Mouse (Mus musculus) 416B (cell line): ENCODE measurements at regions not wholly inside any gene's neighbourhood (a gene's known extent, or its start where the extent isn't known, plus 50 kb on each side); places are given as distances from the start of the nearest gene placed in this dataset.
A peak's percentile ranks its signal among the peaks of the same experiment; 100 is the strongest.
"Not testable (repeated sequence)": the region's sequence is repeated elsewhere in the genome, so short reads cannot be mapped to it uniquely, and the experiment has no call there.

ENCODE experiments used
- DNase-seq: peaks from one replicate; pipeline ENCODE4 v3.0.0; 2011; ENCODE audit warnings: low read depth

- DNase-seq = not testable (repeated sequence)
Observed at GRCm38 (mm10) chr9:6845281-6845680, 339.0 kb downstream of the Dync2h1 start.

GRCm38 (mm10) chr9:6834936-6835335 is 349.3 kb downstream of the Dync2h1 start:
- not testable (repeated sequence) for DNase-seq

GRCm38 (mm10) chr9:6834470-6834869 is 349.8 kb downstream of the Dync2h1 start:
- no peak for DNase-seq

- DNase-seq = no peak
Observed at GRCm38 (mm10) chr9:6832862-6833261, 351.4 kb downstream of the Dync2h1 start.

GRCm38 (mm10) chr9:6831642-6832041 is 352.6 kb downstream of the Dync2h1 start:
- DNase-seq = not testable (repeated sequence)

GRCm38 (mm10) chr9:6826581-6826980 is 357.7 kb downstream of the Dync2h1 start:
- DNase-seq = no peak

GRCm38 (mm10) chr9:6825609-6826008 is 358.6 kb downstream of the Dync2h1 start:
- no peak for DNase-seq

- DNase-seq = not testable (repeated sequence)
Observed at GRCm38 (mm10) chr9:6823946-6824345, 360.3 kb downstream of the Dync2h1 start.

GRCm38 (mm10) chr9:6823536-6823935 is 360.7 kb downstream of the Dync2h1 start:
- DNase-seq = no peak

- DNase-seq = no peak
Observed at GRCm38 (mm10) chr9:6776671-6777070, 407.6 kb downstream of the Dync2h1 start.

GRCm38 (mm10) chr9:6741478-6741877 is 442.8 kb downstream of the Dync2h1 start:
- no peak for DNase-seq

GRCm38 (mm10) chr9:6736411-6736810 is 447.8 kb downstream of the Dync2h1 start:
- DNase-seq = no peak

- no peak for DNase-seq
Observed at GRCm38 (mm10) chr9:6726411-6726810, 456.8 kb upstream of the Ddi1 start.

- DNase-seq = no peak
Observed at GRCm38 (mm10) chr9:6677225-6677718, 407.6 kb upstream of the Ddi1 start.

GRCm38 (mm10) chr9:6668001-6668969 is 398.6 kb upstream of the Ddi1 start:
- DNase-seq = peak; percentile 59

GRCm38 (mm10) chr9:6665679-6666078 is 396.0 kb upstream of the Ddi1 start:
- no peak for DNase-seq

- no peak for DNase-seq
Observed at GRCm38 (mm10) chr9:6652267-6652994, 382.8 kb upstream of the Ddi1 start.

GRCm38 (mm10) chr9:6651572-6652236 is 382.1 kb upstream of the Ddi1 start:
- no peak for DNase-seq

GRCm38 (mm10) chr9:6645796-6646309 is 376.2 kb upstream of the Ddi1 start:
- no peak for DNase-seq

- DNase-seq = no peak
Observed at GRCm38 (mm10) chr9:6645321-6645720, 375.7 kb upstream of the Ddi1 start.

- DNase-seq = no peak
Observed at GRCm38 (mm10) chr9:6617155-6617554, 347.5 kb upstream of the Ddi1 start.

GRCm38 (mm10) chr9:6609284-6609627 is 339.6 kb upstream of the Ddi1 start:
- no peak for DNase-seq
